Mouse (Mus musculus): ENCODE results near the gene Ccdc154. TPM values are rescaled to one million over a fixed set of nuclear protein-coding genes. Genes with fewer than 3 reads are reported as not detected.

Gene Ccdc154
- polyA plus RNA-seq, 1 experiment, result not detected

- Histone ChIP-seq H3K27me3 (ENCODE audit: control insufficient read depth) (no peaks in the 10 kb centered on the region), H3K9me3 (ENCODE audit: control insufficient read depth, low read length) (no peaks in the 10 kb centered on the region), H3K4me1 (ENCODE audit: control insufficient read depth) (no peaks in the 10 kb centered on the region), H3K4me3 (replicated peaks) (no peak overlapping the region), H3K36me3 (ENCODE audit: control insufficient read depth) (peaks cover 64% of the 10 kb centered on the region)
- TF ChIP-seq GATA1 (IDR thresholded peaks at IDR 0.05; ENCODE audit: low read length), result no peak
- no peak for TF ChIP-seq TAL1 (IDR thresholded peaks at IDR 0.05; ENCODE audit: low read length)
Observed at GRCm38 (mm10) chr17:25210006-25210405, 47.7 kb downstream of the Ccdc154 start.

GRCm38 (mm10) chr17:25210680-25211466 is 48.6 kb downstream of the Ccdc154 start:
- H3K4me3 ChIP-seq (replicated peaks), result no peak overlapping the region
- H3K36me3 ChIP-seq (ENCODE audit: control insufficient read depth), result peaks cover 63% of the 10 kb centered on the region
- H3K4me1 ChIP-seq (ENCODE audit: control insufficient read depth), result no peaks in the 10 kb centered on the region; the same call in 1 of the 2 replicates
- TF ChIP-seq GATA1 (IDR thresholded peaks at IDR 0.05; ENCODE audit: low read length), result no peak
- TF ChIP-seq TAL1 (IDR thresholded peaks at IDR 0.05; ENCODE audit: low read length), result no peak
- H3K27me3 ChIP-seq (ENCODE audit: control insufficient read depth), result no peaks in the 10 kb centered on the region
- H3K9me3 ChIP-seq (ENCODE audit: control insufficient read depth, low read length), result no peaks in the 10 kb centered on the region

- no peaks in the 10 kb centered on the region for H3K9me3 ChIP-seq (ENCODE audit: control insufficient read depth, low read length)
- peaks cover 67% of the 10 kb centered on the region for H3K36me3 ChIP-seq (ENCODE audit: control insufficient read depth)
- H3K27me3 ChIP-seq (ENCODE audit: control insufficient read depth), result no peaks in the 10 kb centered on the region
- H3K4me1 ChIP-seq (ENCODE audit: control insufficient read depth), result no peaks in the 10 kb centered on the region; the same call in 1 of the 2 replicates
- no peak for TF ChIP-seq TAL1 (IDR thresholded peaks at IDR 0.05; ENCODE audit: low read length)
- TF ChIP-seq GATA1 (IDR thresholded peaks at IDR 0.05; ENCODE audit: low read length), result no peak
- no peak overlapping the region for H3K4me3 ChIP-seq (replicated peaks)
Observed at GRCm38 (mm10) chr17:25211705-25212104, 49.4 kb downstream of the Ccdc154 start.

- Histone ChIP-seq H3K4me1 (ENCODE audit: control insufficient read depth) (peaks cover 1% of the 10 kb centered on the region), H3K9me3 (ENCODE audit: control insufficient read depth, low read length) (no peaks in the 10 kb centered on the region), H3K36me3 (ENCODE audit: control insufficient read depth) (peaks cover 58% of the 10 kb centered on the region), H3K27me3 (ENCODE audit: control insufficient read depth) (no peaks in the 10 kb centered on the region), H3K4me3 (replicated peaks) (no peak overlapping the region)
- TF ChIP-seq GATA1 (IDR thresholded peaks at IDR 0.05; ENCODE audit: low read length), result no peak
- no peak for TF ChIP-seq TAL1 (IDR thresholded peaks at IDR 0.05; ENCODE audit: low read length)
Observed at GRCm38 (mm10) chr17:25215431-25215830, 53.2 kb downstream of the Ccdc154 start.

- TF ChIP-seq GATA1 (IDR thresholded peaks at IDR 0.05; ENCODE audit: low read length) (no peak), TAL1 (IDR thresholded peaks at IDR 0.05; ENCODE audit: low read length) (no peak)
- Histone ChIP-seq H3K4me3 (replicated peaks) (no peak overlapping the region), H3K27me3 (ENCODE audit: control insufficient read depth) (no peaks in the 10 kb centered on the region), H3K4me1 (ENCODE audit: control insufficient read depth) (peaks cover 32% of the 10 kb centered on the region), H3K9me3 (ENCODE audit: control insufficient read depth, low read length) (no peaks in the 10 kb centered on the region), H3K36me3 (ENCODE audit: control insufficient read depth) (peaks cover 44% of the 10 kb centered on the region)
Observed at GRCm38 (mm10) chr17:25218967-25219366, 56.7 kb downstream of the Ccdc154 start.

- Histone ChIP-seq H3K9me3 (ENCODE audit: control insufficient read depth, low read length) (no peaks in the 10 kb centered on the region), H3K36me3 (ENCODE audit: control insufficient read depth) (peaks cover 43% of the 10 kb centered on the region), H3K4me1 (ENCODE audit: control insufficient read depth) (peaks cover 39% of the 10 kb centered on the region), H3K27me3 (ENCODE audit: control insufficient read depth) (no peaks in the 10 kb centered on the region), H3K4me3 (replicated peaks) (no peak overlapping the region)
- TF ChIP-seq TAL1 (IDR thresholded peaks at IDR 0.05; ENCODE audit: low read length), result no peak
- TF ChIP-seq GATA1 (IDR thresholded peaks at IDR 0.05; ENCODE audit: low read length), result no peak
Observed at GRCm38 (mm10) chr17:25219492-25220295, 57.4 kb downstream of the Ccdc154 start.

GRCm38 (mm10) chr17:25220746-25221145 is 58.5 kb downstream of the Ccdc154 start:
- Histone ChIP-seq H3K4me3 (replicated peaks) (no peak overlapping the region), H3K27me3 (ENCODE audit: control insufficient read depth) (no peaks in the 10 kb centered on the region), H3K9me3 (ENCODE audit: control insufficient read depth, low read length) (no peaks in the 10 kb centered on the region), H3K4me1 (ENCODE audit: control insufficient read depth) (peaks cover 49% of the 10 kb centered on the region), H3K36me3 (ENCODE audit: control insufficient read depth) (peaks cover 41% of the 10 kb centered on the region)
- TF ChIP-seq TAL1 (IDR thresholded peaks at IDR 0.05; ENCODE audit: low read length) (no peak), GATA1 (IDR thresholded peaks at IDR 0.05; ENCODE audit: low read length) (no peak)

Other genes with a start within 250 kb of the Ccdc154 start
- gene Mapk8ip3, start 225.5 kb upstream of the Ccdc154 start, polyA plus RNA-seq (2012), result 5.7 and 7.2 TPM in 2 replicates
- 0.83 and 1.0 TPM in 2 replicates for gene Jpt2, start 201.8 kb upstream of the Ccdc154 start, polyA plus RNA-seq (2012)
- gene Cramp1l, start 146.7 kb upstream of the Ccdc154 start, polyA plus RNA-seq (2012), result 1.1 and 1.5 TPM in 2 replicates
- gene Ift140, start 146.4 kb upstream of the Ccdc154 start, polyA plus RNA-seq (2012), result 0.97 and 1.0 TPM in 2 replicates
- gene Tmem204, start 78.9 kb upstream of the Ccdc154 start, polyA plus RNA-seq (2012), result not detected in 2 replicates
- 2.0 and 3.1 TPM in 2 replicates for gene Telo2, start 46.5 kb upstream of the Ccdc154 start, polyA plus RNA-seq (2012)
- gene Ptx4, start 41.7 kb upstream of the Ccdc154 start, polyA plus RNA-seq (2012), result not detected in 2 replicates
- 2.0 and 2.1 TPM in 2 replicates for gene Clcn7, start 29.1 kb upstream of the Ccdc154 start, polyA plus RNA-seq (2012)
- not detected in 2 replicates for gene Gm38655, start 13.0 kb downstream of the Ccdc154 start, polyA plus RNA-seq (2012)
- gene BC003965, start 22.1 kb downstream of the Ccdc154 start, polyA plus RNA-seq (2012), result 2.0 and 2.1 TPM in 2 replicates
- gene Unkl, start 25.9 kb downstream of the Ccdc154 start, polyA plus RNA-seq (2012), result 5.5 and 5.8 TPM in 2 replicates
- 1.3 and 2.1 TPM in 2 replicates for gene Gnptg, start 77.7 kb downstream of the Ccdc154 start, polyA plus RNA-seq (2012)
- 1.5 and 2.2 TPM in 2 replicates for gene Tsr3, start 77.7 kb downstream of the Ccdc154 start, polyA plus RNA-seq (2012)
- not detected in 2 replicates for gene Baiap3, start 93.9 kb downstream of the Ccdc154 start, polyA plus RNA-seq (2012)
- 19.3 and 26.5 TPM in 2 replicates for gene Ube2i, start 112.2 kb downstream of the Ccdc154 start, polyA plus RNA-seq (2012)
- 0.28 and 0.74 TPM in 2 replicates for gene Prss34, start 135.9 kb downstream of the Ccdc154 start, polyA plus RNA-seq (2012)
- 0.08 TPM in 1 of 2 replicates, not detected in the other for gene Prss28, start 146.2 kb downstream of the Ccdc154 start, polyA plus RNA-seq (2012)
- not detected in 2 replicates for gene Prss29, start 156.2 kb downstream of the Ccdc154 start, polyA plus RNA-seq (2012)
- 0.04 TPM in 1 of 2 replicates, not detected in the other for gene Tpsab1, start 183.1 kb downstream of the Ccdc154 start, polyA plus RNA-seq (2012)
- 0.21 and 0.22 TPM in 2 replicates for gene Tpsb2, start 203.8 kb downstream of the Ccdc154 start, polyA plus RNA-seq (2012)
- not detected in 2 replicates for gene Tpsg1, start 206.8 kb downstream of the Ccdc154 start, polyA plus RNA-seq (2012)